Mouse (Mus musculus) CH12.LX (cell line): ENCODE results near the gene Cfap77. TPM values are rescaled to one million over a fixed set of nuclear protein-coding genes. Genes with fewer than 3 reads are reported as not detected.

ENCODE experiments used
- DNase-seq: peaks from one replicate; pipeline ENCODE4 v3.0.0-alpha.2; 2013; ENCODE audit errors: extremely low read depth
- H3K27ac ChIP-seq: 2 replicates; pipeline ENCODE4 v1.5.1; 2012; ENCODE audit warnings: low read depth, mild to moderate bottlenecking, control low read depth, moderate library complexity; ENCODE audit not compliant: insufficient read depth
- H3K27me3 ChIP-seq: replicated peaks from 2 replicates; pipeline ENCODE3; 2012; ENCODE audit warnings: inconsistent platforms
- H3K36me3 ChIP-seq, 2 experiments: replicated peaks in 1 of 2; 2 replicates each; pipeline versions ENCODE3 to v1.6.1; 2012; ENCODE audit warnings: inconsistent platforms in 1 of 2, low read length in 1 of 2, mild to moderate bottlenecking in 1 of 2, mixed read lengths in 1 of 2, moderate library complexity in 1 of 2; ENCODE audit not compliant: control insufficient read depth in 1 of 2, insufficient read depth in 1 of 2
- H3K4me1 ChIP-seq, 2 experiments: 2 replicates each; pipeline ENCODE4 v1.6.1; 2012; ENCODE audit warnings: inconsistent platforms in 1 of 2, moderate library complexity in 1 of 2; ENCODE audit not compliant: insufficient read depth in 2 of 2, control insufficient read depth in 1 of 2
- H3K4me2 ChIP-seq: 2 replicates; pipeline ENCODE4 v1.6.1; 2012; ENCODE audit warnings: low read depth, mild to moderate bottlenecking, control low read depth; ENCODE audit not compliant: poor library complexity, insufficient read depth, severe bottlenecking
- H3K4me3 ChIP-seq, 3 experiments: fragments of 150-350 bp in 1 of 3; sonication (generic) in 1 of 3; replicated peaks in 1 of 3; 2 replicates each; pipeline versions ENCODE3 to v1.5.1; 2011 to 2012; ENCODE audit warnings: low read depth in 2 of 3, low read length in 2 of 3, mild to moderate bottlenecking in 2 of 3, moderate library complexity in 2 of 3, control low read depth in 1 of 3, improper control_type of control experiment in 1 of 3, inconsistent platforms in 1 of 3, mixed read lengths in 1 of 3; ENCODE audit not compliant: poor library complexity in 1 of 3
- H3K79me2 ChIP-seq: replicated peaks from 2 replicates; pipeline ENCODE4 v1.6.1; 2012; ENCODE audit warnings: mild to moderate bottlenecking, moderate library complexity; ENCODE audit not compliant: control insufficient read depth, poor library complexity, insufficient read depth, severe bottlenecking; ENCODE audit errors: extremely low read depth
- H3K9ac ChIP-seq: 2 replicates; pipeline ENCODE4 v1.6.1; 2012; ENCODE audit warnings: low read depth, mild to moderate bottlenecking, control low read depth, moderate library complexity; ENCODE audit not compliant: insufficient read depth
- H3K9me3 ChIP-seq: replicated peaks from 2 replicates; pipeline ENCODE3; 2012; ENCODE audit warnings: low read length, inconsistent platforms, mixed read lengths
- CHD2 ChIP-seq: IDR thresholded peaks from 2 replicates; pipeline ENCODE4 v1.6.1; 2011; ENCODE audit warnings: low read length, improper control_type of control experiment
- CTCF ChIP-seq, 2 experiments: IDR thresholded peaks in 1 of 2; conservative IDR thresholded peaks in 1 of 2; 2 replicates each; pipeline ENCODE4 v1.5.1; 2011 to 2012; ENCODE audit warnings: low read depth in 2 of 2, low read length in 2 of 2, improper control_type of control experiment in 1 of 2, inconsistent platforms in 1 of 2, mild to moderate bottlenecking in 1 of 2, moderate library complexity in 1 of 2
- E2F4 ChIP-seq: IDR thresholded peaks from 2 replicates; pipeline ENCODE4 v1.6.1; 2011; ENCODE audit warnings: low read depth, low read length, improper control_type of control experiment; ENCODE audit not compliant: insufficient replicate concordance
- ETS1 ChIP-seq: conservative IDR thresholded peaks from 2 replicates; pipeline ENCODE4 v1.6.1; 2012; ENCODE audit warnings: low read depth, mild to moderate bottlenecking, inconsistent platforms, low read length, improper control_type of control experiment, moderate library complexity
- GABPA ChIP-seq: IDR thresholded peaks from 2 replicates; pipeline ENCODE4 v1.6.1; 2012; ENCODE audit warnings: low read depth, low read length, improper control_type of control experiment, inconsistent platforms; ENCODE audit not compliant: insufficient replicate concordance
- HCFC1 ChIP-seq: IDR thresholded peaks from 2 replicates; pipeline ENCODE4 v1.6.1; 2012; ENCODE audit warnings: low read depth, mild to moderate bottlenecking, inconsistent platforms, low read length, improper control_type of control experiment
- IRF4 ChIP-seq: IDR thresholded peaks from 2 replicates; pipeline ENCODE4 v1.6.1; 2014; ENCODE audit warnings: low read depth, mild to moderate bottlenecking, inconsistent platforms, low read length, improper control_type of control experiment
- KAT2A ChIP-seq: IDR thresholded peaks from 2 replicates; pipeline ENCODE4 v1.6.1; 2012; ENCODE audit warnings: low read length, improper control_type of control experiment, inconsistent platforms; ENCODE audit not compliant: insufficient replicate concordance
- MAX ChIP-seq: IDR thresholded peaks from 2 replicates; pipeline ENCODE4 v1.6.1; 2011; ENCODE audit warnings: low read length, improper control_type of control experiment
- MEF2A ChIP-seq: IDR thresholded peaks from 2 replicates; pipeline ENCODE4 v1.6.1; 2014; ENCODE audit warnings: low read depth, mild to moderate bottlenecking, inconsistent platforms, low read length, improper control_type of control experiment, borderline replicate concordance
- MYC ChIP-seq: IDR thresholded peaks from 2 replicates; pipeline ENCODE4 v1.6.1; 2011; ENCODE audit warnings: low read depth, mild to moderate bottlenecking, improper control_type of control experiment, low read length
- NELFE ChIP-seq: IDR thresholded peaks from 2 replicates; pipeline ENCODE4 v1.6.1; 2011; ENCODE audit warnings: low read depth, low read length, improper control_type of control experiment
- NRF1 ChIP-seq: IDR thresholded peaks from 2 replicates; pipeline ENCODE4 v1.6.1; 2014; ENCODE audit warnings: low read depth, mild to moderate bottlenecking, inconsistent platforms, low read length, improper control_type of control experiment, moderate library complexity
- POLR2AphosphoS2 ChIP-seq: IDR thresholded peaks from 2 replicates; pipeline ENCODE4 v1.6.1; 2011; ENCODE audit warnings: low read depth, low read length, improper control_type of control experiment
- RCOR1 ChIP-seq: conservative IDR thresholded peaks from 2 replicates; pipeline ENCODE4 v1.6.1; 2012; ENCODE audit warnings: low read depth, mild to moderate bottlenecking, inconsistent platforms, low read length, improper control_type of control experiment
- SIN3A ChIP-seq: IDR thresholded peaks from 2 replicates; pipeline ENCODE4 v1.6.1; 2012; ENCODE audit warnings: low read length, improper control_type of control experiment, inconsistent platforms
- SMC3 ChIP-seq: IDR thresholded peaks from 2 replicates; pipeline ENCODE4 v1.6.1; 2011; ENCODE audit warnings: low read depth, low read length, improper control_type of control experiment
- USF2 ChIP-seq: conservative IDR thresholded peaks from 2 replicates; pipeline ENCODE4 v1.6.1; 2011; ENCODE audit warnings: low read depth, low read length, improper control_type of control experiment
- ZC3H11A ChIP-seq: IDR thresholded peaks from 2 replicates; pipeline ENCODE4 v1.6.1; 2012; ENCODE audit warnings: low read depth, mild to moderate bottlenecking, inconsistent platforms, low read length, improper control_type of control experiment
- ZKSCAN1 ChIP-seq: IDR thresholded peaks from 2 replicates; pipeline ENCODE4 v1.6.1; 2012; ENCODE audit warnings: low read depth, inconsistent platforms, low read length, improper control_type of control experiment, borderline replicate concordance
- ZMIZ1 ChIP-seq: IDR thresholded peaks from 2 replicates; pipeline ENCODE4 v1.6.1; 2012; ENCODE audit warnings: low read depth, mild to moderate bottlenecking, inconsistent platforms, low read length, improper control_type of control experiment
- ZNF384 ChIP-seq: IDR thresholded peaks from 2 replicates; pipeline ENCODE4 v1.6.1; 2012; ENCODE audit warnings: low read depth, low read length, improper control_type of control experiment, inconsistent platforms
- dilution Hi-C: fragments of 300-500 bp; cut with MboI; formaldehyde crosslinking; loops from 2 replicates; pipeline ENCODE4 v1.14.3; 2020; ENCODE audit warnings: low sequenced_read_pairs; ENCODE audit not compliant: extremely low pct_unique_long_range_greater_than_20kb, extremely low pct_ligation_motif_present
- in situ Hi-C: fragments of 300-500 bp; cut with MboI; formaldehyde crosslinking; loops from 3 replicates; pipeline ENCODE4 v1.14.3; 2019; ENCODE audit warnings: low sequenced_read_pairs, low pct_ligation_motif_present, low pct_unique_long_range_greater_than_20kb, mixed read lengths
- polyA plus RNA-seq: library from polyadenylated mRNA; unstranded; fragments of >175 nt; gene quantifications from 2 replicates; pipeline ENCODE4 v1.2.1, GENCODE M21; 2012; ENCODE audit warnings: low read depth; ENCODE audit not compliant: insufficient read length
- total RNA-seq, 2 experiments: library from RNA; depleted of rRNA; stranded (reverse); fragments of 300-350 nt in 1 of 2; fragments of >200 nt in 1 of 2; gene quantifications; 2 replicates each; pipeline ENCODE4 v1.2.3; 2012 to 2014

Gene Cfap77
- total and polyA plus RNA-seq, 3 experiments: 0.25 to 0.47 (median 0.35) TPM

DNA sequence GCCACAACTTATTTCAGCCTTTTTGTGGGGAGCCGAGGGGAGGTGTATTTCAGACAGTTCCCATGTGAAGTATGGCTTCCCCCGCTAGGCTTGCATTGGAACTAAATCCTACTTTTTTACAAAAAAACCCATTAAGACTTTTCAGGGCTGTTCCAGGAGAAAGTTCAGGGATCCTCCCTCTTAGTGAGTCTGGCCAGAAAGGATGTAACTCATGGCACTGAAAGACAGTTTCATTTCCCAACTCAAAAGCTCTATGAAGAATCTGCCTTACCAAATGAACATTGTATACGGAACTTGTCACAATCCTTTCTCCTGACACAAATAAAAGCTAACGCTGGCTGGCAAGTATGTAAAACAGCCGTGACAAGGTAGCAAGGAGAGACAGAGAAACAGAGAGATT is 15.1 kb downstream of the Cfap77 start:
- no peak overlapping the region for H3K9ac ChIP-seq
- in situ Hi-C loops: loop anchor here (5.0 kb wide), 1 partner anchor 32 kb away; no protein-coding TSS in a partner anchor
- H3K4me2 ChIP-seq: no peak overlapping the region
- TF ChIP-seq SIN3A: no peak
- no peak for TF ChIP-seq POLR2AphosphoS2
- TF ChIP-seq ZNF384: no peak
- no peak for TF ChIP-seq NRF1
- TF ChIP-seq MAX: no peak
- no peak for TF ChIP-seq MYC
- no peak for TF ChIP-seq ZC3H11A
- H3K27me3 ChIP-seq: peaks cover 33% of the 10 kb centered on the region
- DNase-seq: no peak
- peaks cover 0 to 3% of the 10 kb centered on the region in 2 experiments; a peak in 1 of 4 replicates for H3K4me1 ChIP-seq
- no peaks in the 10 kb centered on the region for H3K36me3 ChIP-seq
- H3K9me3 ChIP-seq: no peaks in the 10 kb centered on the region
- H3K27ac ChIP-seq: no peak overlapping the region
- dilution Hi-C loops: no loop called here
- no peak overlapping the region for H3K4me3 ChIP-seq
- no peaks in the 10 kb centered on the region for H3K79me2 ChIP-seq

DNA sequence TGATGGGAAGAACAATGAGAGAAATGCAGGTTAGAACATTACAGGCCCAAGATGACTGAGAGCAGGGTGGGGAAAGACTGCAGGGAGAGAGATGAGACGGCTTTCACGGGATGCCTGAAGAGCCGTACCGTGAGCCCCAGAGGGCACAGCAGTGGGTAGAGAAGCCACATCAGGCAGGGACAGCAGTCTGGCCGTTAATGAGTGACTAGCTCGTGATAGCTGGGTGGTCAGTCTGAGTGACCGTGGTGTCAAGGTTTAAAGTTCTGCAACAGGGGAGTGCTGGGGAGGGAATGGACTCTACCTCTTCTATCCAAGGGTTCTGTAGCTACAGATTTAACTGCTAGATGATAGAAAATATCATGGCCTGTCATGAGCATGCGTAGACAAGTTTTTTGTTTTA is 19.2 kb downstream of the Cfap77 start:
- Histone ChIP-seq H3K27me3 (peaks cover 44% of the 10 kb centered on the region), H3K4me1 (peaks cover 0 to 9% of the 10 kb centered on the region in 2 experiments; a peak in 1 of 4 replicates), H3K4me2 (no peak overlapping the region), H3K9ac (no peak overlapping the region), H3K36me3 (no peaks in the 10 kb centered on the region), H3K4me3 (no peak overlapping the region)
- in situ Hi-C loops: no loop called here
- dilution Hi-C loops: no loop called here
- no peak for TF ChIP-seq MYC
- no peak for TF ChIP-seq KAT2A
- no peak for TF ChIP-seq MEF2A
- no peak for TF ChIP-seq NELFE
- no peak for TF ChIP-seq POLR2AphosphoS2
- no peak for TF ChIP-seq HCFC1
- no peak for TF ChIP-seq MAX
- TF ChIP-seq SIN3A: no peak
- no peak for TF ChIP-seq ETS1
- TF ChIP-seq CHD2: no peak
- TF ChIP-seq ZMIZ1: no peak
- no peak for TF ChIP-seq E2F4
- TF ChIP-seq IRF4: no peak
- TF ChIP-seq SMC3: no peak
- TF ChIP-seq ZKSCAN1: no peak
- no peak for TF ChIP-seq USF2
- TF ChIP-seq CTCF (conservative IDR thresholded peaks at IDR 0.05 in 1 of 2, IDR thresholded peaks at IDR 0.05 in 1 of 2; ENCODE audit: low read depth in 2 of 2, low read length in 2 of 2): no peak
- no peak for TF ChIP-seq RCOR1
- no peak for TF ChIP-seq GABPA
- TF ChIP-seq, all 38 proteins: peak for 0
- Histone ChIP-seq H3K9me3 (no peaks in the 10 kb centered on the region), H3K79me2 (no peaks in the 10 kb centered on the region), H3K27ac (no peak overlapping the region)
- no peak for DNase-seq
